In genomic region chr11:8601411-8601821, GRCm38 (mm10) we compare ENCODE assay signal across 9 mouse cellular contexts.
DNase-seq lines count a peak whose midpoint lies in the region; ATAC-seq and TF ChIP-seq lines count a peak whose summit lies in the region.
"Had no signal": no experiment of that assay in that cellular context is flagged by ENCODE, and none has a peak within 500 bp of the region (broad histone marks: within the 10 kb centered on the region; RNA-seq: fewer than 3 reads in every experiment).

No protein-coding gene starts in this region.

- ATAC-seq in common myeloid progenitor, adult 5-6 weeks (replicated peaks; ENCODE audit: low read depth, poor library complexity, severe bottlenecking), result peak; percentile 48
- peak; percentile 70; the same call in 1 of the 2 replicates for ATAC-seq in hindbrain, embryonic 16.5 days
- ATAC-seq in CD4-positive, CD25-positive, alpha-beta regulatory T cell, adult 4 months, result no peak
- ATAC-seq: Patski had no signal

- H3K4me1 ChIP-seq in kidney, adult 2 months (ENCODE audit: control insufficient read depth, insufficient read depth, low read length), result peaks cover 15% of the 10 kb centered on the region
- no peaks in the 10 kb centered on the region for H3K4me1 ChIP-seq in hindbrain, embryonic 16.5 days (ENCODE audit: control insufficient read depth, insufficient read depth, low read depth, low read length)

- no peak overlapping the region for H3K4me2 ChIP-seq in hindbrain, embryonic 16.5 days (ENCODE audit: low read length)

- no peaks in the 10 kb centered on the region; the same call in 1 of the 2 replicates for H3K36me3 ChIP-seq in kidney, adult 2 months (ENCODE audit: control insufficient read depth, insufficient read depth, low read length)
- H3K36me3 ChIP-seq in hindbrain, embryonic 16.5 days (ENCODE audit: control insufficient read depth, insufficient read depth, low read length), result no peaks in the 10 kb centered on the region

- no peak for TF ChIP-seq CTCF in kidney, adult 2 months (conservative IDR thresholded peaks at IDR 0.05; ENCODE audit: insufficient read depth, insufficient read length, low read depth, low read length)

- no peaks in the 10 kb centered on the region; the same call in 1 of the 2 replicates for H3K9me3 ChIP-seq in hindbrain, embryonic 16.5 days (ENCODE audit: control insufficient read depth, low read length)

- 70% methylated on average over 7 of the region's 7 CpGs for WGBS in kidney, adult 2 months
- 18% methylated on average over 7 of the region's 7 CpGs for WGBS in hindbrain, embryonic 16.5 days

- H3K27ac ChIP-seq in kidney, adult 2 months (ENCODE audit: insufficient read depth, low read depth, low read length), result peak overlapping the region; percentile 18; the same call in 1 of the 2 replicates
- H3K27ac ChIP-seq in hindbrain, embryonic 16.5 days (ENCODE audit: low read depth, low read length), result no peak overlapping the region

- H3K9ac ChIP-seq in hindbrain, embryonic 16.5 days (ENCODE audit: low read depth, low read length), result no peak overlapping the region

- no peak for DNase-seq in kidney, adult 2 months
- DNase-seq in kidney, adult 11 months, result no peak
- peak; percentile 35 for DNase-seq in retina, embryonic 14.5 days (ENCODE audit: low spot score)
- DNase-seq in ovary, postnatal 36 days (ENCODE audit: low spot score), result no peak
- no peak for DNase-seq in right cerebral cortex, adult 2 months (ENCODE audit: low spot score in 2 of 2)

- no peaks in the 10 kb centered on the region for H3K27me3 ChIP-seq in kidney, adult 2 months (replicated peaks; ENCODE audit: control insufficient read depth, insufficient read depth, low read length)
- no peaks in the 10 kb centered on the region for H3K27me3 ChIP-seq in hindbrain, embryonic 16.5 days (replicated peaks; ENCODE audit: control insufficient read depth, insufficient read depth, low read length)
- H3K27me3 ChIP-seq: Patski had no signal

- no peak overlapping the region for H3K4me3 ChIP-seq in kidney, adult 2 months (ENCODE audit: insufficient read depth, low read depth, low read length)
- no peak overlapping the region for H3K4me3 ChIP-seq in hindbrain, embryonic 16.5 days (ENCODE audit: low read length)

- no peak for TF ChIP-seq POLR2A in kidney, adult 2 months (IDR thresholded peaks at IDR 0.05; ENCODE audit: low read depth, low read length)
